Mouse (Mus musculus) MEL-GATA-1-ER (cell line): ENCODE data around the gene Slc25a10.

Source experiments
- DNase-seq: peaks from one replicate; pipeline ENCODE4 v3.0.0-alpha.2; 2012; ENCODE audit warnings: low read depth; ENCODE audit errors: extremely low read depth

Slc25a10 gene

DNA sequence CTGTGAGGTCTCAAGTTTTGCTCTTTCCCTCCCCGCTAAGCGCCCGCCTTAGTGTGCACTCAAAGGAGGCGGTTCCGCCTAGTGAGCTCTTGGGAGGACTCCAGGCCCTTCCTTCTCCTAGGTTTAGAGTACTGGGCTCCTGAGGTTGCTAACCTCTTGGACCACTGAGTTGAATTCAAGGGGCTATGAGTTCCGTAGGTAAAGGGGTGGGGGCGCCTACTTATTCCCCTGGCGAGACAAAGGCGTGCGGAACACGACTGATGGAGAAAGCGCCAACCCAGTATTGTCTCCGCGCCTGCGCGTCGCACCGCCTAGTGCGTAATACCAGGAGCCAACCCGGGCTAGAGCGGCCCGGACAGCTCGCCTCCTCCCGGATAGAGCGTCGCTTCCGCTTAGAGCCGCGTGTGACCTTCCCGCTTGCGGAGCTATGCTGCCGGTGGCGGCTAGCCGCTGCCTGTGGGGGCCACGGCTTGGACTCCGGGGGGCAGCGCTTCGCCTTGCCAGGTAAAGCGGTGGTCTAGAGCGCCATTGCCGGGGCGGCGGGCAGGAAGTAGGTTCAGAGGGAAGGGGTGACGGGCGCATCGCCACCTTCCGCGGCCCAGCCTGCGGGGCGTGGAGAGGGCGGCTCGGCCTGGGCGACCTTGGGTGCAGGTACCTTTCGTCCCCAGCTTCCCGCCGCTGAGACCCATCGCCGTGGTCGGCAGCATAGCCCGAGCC, 7.2 kb upstream of the Slc25a10 start, which contains the start of gene Mrpl12:
Gene Mrpl12, plus strand, starts transcription at position 349 of the 717 bp plus-strand sequence.
- peak; percentile 83 for DNase-seq

- no peak for DNase-seq
These were observed 6.4 kb upstream of the Slc25a10 start for GRCm38 (mm10) chr11:120485251-120485650.

DNA sequence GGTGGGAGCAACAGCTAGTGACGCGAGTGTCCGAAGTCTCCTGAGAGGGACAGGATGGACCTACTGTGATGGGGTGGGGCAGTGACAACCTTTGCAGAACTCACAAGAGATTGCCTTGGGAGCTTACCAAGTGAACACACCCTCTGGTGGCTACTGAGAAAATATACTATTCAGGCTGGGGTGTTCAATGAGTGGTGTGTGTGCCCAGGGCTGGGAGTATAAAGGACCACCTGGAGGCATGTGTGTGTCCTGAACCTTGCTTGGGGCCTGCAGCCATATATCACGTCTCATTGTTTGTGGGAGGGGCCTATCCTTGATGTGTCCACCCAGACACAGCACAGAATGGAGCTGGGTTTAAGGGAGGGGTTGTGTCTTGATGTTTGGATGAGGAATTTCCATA, 3.1 kb upstream of the Slc25a10 start:
- no peak for DNase-seq

DNA sequence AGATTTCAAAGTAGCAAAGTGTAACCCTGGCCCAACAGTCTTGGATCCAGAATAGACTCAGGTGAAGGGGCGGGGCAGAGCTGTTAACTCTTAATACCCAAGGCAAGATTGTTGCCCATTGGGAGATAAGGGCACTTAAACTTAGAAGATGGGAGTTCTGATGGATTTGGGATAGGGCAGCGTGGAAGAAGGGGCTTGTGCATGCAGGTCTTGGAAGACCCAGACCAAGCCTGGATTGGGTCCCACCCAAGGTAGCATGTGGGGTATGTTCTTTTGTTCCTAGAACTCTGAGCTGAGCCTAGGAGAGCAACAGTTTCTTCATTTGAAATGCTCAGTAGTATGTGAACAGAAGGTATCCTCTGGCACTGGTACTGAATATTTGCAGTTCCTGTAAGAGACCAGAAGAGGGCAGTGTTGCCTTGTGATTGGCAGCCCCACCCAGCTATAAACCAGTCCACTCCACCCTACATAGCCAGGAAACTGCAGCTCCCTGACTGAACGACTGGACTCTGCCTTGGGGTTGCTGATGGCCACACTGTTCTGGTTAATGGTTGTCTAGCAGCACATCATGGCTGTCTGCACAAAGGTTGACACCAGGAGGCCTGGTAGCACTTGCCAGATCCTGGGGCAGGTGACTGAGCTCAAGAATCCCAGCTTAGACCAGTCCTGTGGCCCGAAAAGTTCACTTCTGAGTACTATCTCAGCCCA, 2.4 kb upstream of the Slc25a10 start:
- DNase-seq: peak; percentile 79

- DNase-seq: no peak
These were observed 1.2 kb upstream of the Slc25a10 start for GRCm38 (mm10) chr11:120490291-120491046.

- peak; percentile 67 for DNase-seq
These were observed 611 bp downstream of the Slc25a10 start for GRCm38 (mm10) chr11:120492024-120492877.

- DNase-seq: no peak
These were observed 1.2 kb downstream of the Slc25a10 start for GRCm38 (mm10) chr11:120492878-120493203.

DNA sequence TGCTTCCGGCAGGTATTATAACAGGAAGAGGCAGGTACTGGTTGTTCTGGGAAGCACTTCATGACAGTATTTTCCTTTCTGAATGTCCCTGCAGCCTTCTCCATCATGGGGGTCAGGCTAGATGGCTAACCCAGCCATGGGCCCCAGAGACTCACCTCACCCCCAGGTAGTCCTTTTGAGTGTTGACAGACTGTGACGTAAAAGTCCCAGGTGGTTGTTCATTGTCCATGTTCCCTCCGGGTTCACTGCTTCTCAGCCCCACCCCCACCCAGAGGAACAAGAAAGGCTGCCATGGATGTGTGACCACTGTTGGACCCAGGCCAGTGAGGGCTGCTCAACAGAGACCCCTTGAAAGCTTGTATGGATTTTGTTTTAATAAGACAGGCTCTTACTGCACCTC, 1.7 kb downstream of the Slc25a10 start:
- no peak for DNase-seq

DNA sequence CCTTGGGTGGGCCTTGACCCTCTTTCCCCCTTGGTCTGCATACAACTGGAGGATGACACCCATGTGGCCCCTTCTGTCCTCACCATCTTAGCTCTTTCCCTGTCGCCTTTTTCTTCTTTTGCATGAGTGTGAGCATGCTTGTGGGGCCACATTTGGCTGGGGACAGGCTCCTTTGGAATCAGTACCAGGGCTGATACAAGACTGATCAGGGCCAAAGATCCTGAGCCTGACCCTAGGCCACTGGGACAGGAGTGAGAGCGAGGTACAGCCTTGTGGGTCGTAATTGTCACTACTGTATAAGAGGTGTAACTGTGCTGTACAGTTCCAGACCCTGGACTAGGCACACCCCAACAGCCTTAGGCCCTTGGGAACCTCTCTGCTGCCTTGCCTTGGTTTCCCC, 2.3 kb downstream of the Slc25a10 start:
- no peak for DNase-seq

GRCm38 (mm10) chr11:120497436-120497835, 5.8 kb downstream of the Slc25a10 start:
- no peak for DNase-seq

GRCm38 (mm10) chr11:120498226-120498625, 6.6 kb downstream of the Slc25a10 start:
- no peak for DNase-seq

GRCm38 (mm10) chr11:120498891-120499290, 7.3 kb downstream of the Slc25a10 start:
- DNase-seq: no peak

DNA sequence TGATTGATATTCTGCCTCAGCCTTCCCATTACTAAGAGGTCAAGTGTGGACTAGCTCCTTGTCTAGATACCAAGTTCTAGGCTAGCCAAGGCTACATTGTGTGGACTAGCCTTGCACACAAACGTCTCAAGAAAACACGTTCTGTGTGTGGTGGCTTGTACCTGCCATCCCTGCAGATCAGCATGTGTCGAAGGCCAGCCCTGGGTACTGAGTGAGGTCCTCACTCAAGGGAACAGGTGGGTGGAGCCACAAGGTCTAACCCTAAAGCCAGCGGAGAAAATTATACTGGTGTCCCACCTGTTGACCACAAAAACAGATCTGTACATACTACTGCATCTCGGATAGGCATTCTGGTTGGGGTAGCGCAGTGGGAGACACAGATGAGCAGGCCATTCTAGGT, 8.3 kb downstream of the Slc25a10 start:
- DNase-seq: no peak

GRCm38 (mm10) chr11:120500357-120500756, 8.7 kb downstream of the Slc25a10 start:
- no peak for DNase-seq

DNA sequence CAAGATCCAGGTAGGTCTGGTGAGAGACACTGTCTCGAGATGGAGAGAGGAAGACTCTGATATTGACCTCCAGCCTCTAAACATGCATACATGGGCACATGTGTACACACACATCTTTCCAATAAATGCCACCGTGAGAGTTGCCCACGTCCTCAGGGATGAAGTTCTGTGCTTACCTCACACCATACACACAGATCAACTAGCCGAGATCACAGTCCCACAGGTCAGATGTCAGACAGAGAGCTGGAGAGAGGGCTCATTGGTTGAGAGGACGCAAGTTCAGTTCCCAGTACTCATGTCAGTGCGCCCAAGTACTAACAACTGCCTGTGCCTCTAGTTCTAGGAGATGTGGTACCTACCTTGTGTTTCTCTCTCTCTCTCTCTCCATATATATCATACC, 9.4 kb downstream of the Slc25a10 start:
- DNase-seq: no peak

- DNase-seq: no peak
These were observed 10.1 kb downstream of the Slc25a10 start for GRCm38 (mm10) chr11:120501701-120502100.

DNA sequence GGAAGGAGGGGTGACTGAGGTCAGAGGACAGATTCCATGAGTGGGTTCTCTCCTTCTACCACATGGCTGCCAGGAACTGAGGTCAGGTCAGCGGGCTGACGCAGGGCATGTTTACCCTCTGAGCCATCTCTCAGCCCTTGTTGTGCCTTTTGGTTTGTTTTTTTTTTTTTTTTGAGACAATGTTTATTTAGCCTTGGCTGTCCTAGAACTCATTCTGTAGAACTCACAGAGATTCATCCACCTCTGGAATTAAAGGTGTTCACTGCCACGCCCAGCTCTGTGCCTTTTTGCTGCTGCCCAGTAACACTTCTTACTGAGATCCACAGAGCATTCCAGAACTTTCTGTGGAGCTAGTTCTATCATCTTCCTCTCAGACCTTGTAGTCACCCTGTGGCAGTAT, 14.0 kb downstream of the Slc25a10 start:
- DNase-seq: no peak

DNA sequence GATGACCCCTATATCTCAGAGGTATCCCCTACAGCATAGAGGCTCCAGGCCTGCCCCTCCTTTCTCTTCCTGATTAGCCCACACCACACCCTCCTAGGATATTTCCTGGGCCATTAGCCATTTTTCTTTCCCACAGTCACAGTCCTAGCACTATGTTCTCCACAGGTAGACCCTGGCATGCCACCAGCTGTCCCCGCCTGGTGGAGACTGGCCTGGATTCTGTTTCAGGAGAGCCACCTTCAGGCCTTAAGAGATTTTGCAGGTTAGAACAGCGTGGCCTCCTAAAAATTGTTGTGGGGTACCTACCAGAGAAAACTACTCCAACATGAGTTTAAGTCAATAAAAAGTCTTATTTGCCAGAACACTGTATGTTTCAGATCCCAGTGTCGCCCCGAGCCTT, 15.3 kb downstream of the Slc25a10 start:
- no peak for DNase-seq

DNA sequence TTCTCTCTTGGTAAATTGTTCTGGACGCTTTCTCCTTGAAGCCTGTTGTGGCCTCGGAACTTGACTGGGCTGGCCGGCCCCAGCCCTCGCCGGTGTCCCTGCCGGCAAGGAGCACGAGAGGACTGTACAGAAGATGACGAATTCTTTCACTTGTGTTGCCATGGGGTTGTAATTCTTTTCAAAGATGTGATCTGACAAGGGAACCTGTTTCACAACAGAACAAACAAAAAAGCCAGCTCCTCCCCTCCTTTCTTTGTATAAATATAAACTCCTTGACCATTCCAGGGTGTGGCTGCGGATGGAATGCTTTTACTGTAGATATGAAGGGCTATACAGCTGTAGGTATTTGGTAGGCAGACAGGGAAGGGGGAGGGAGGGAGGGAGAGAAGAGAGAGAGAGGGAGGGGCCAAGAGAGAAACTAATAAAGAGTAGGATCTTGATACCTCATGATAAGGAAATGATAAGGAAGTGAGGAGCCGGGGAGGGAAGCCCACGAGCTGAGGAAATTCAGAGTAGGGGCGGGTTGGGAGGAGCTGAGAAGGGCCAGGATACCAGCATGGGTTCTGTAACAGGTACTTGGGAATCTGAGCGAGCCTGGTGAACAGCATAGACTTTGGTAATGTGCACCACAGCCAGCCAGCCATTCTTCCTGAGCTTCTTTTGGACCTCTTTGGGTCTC, 16.1 kb downstream of the Slc25a10 start:
- no peak for DNase-seq

- no peak for DNase-seq
These were observed 16.7 kb downstream of the Slc25a10 start for GRCm38 (mm10) chr11:120508290-120508870.
